22 mouse cellular contexts compared by ENCODE assay signal in genomic region chr2:28348453-28348852, GRCm38 (mm10).
A peak's percentile ranks its signal among the peaks of the same experiment; 100 is the strongest.
DNase-seq lines count a peak whose midpoint lies in the region; ATAC-seq lines count a peak whose summit lies in the region.
"Had no signal": no experiment of that assay in that cellular context is flagged by ENCODE, and none has a peak within 500 bp of the region (broad histone marks: within the 10 kb centered on the region; RNA-seq: fewer than 3 reads in every experiment).

No protein-coding gene starts in this region.

- H3K27ac ChIP-seq in heart, embryonic 11.5 days (ENCODE audit: low read depth, low read length), result no peak overlapping the region
- H3K27ac ChIP-seq: embryonic facial prominence, embryonic 10.5 days; embryonic facial prominence, embryonic 12.5 days; forebrain, embryonic 13.5 days; forebrain, embryonic 15.5 days had no signal

- intact Hi-C loops in left cerebral cortex, postnatal 4 days (cut with DNase I), result no loop called here

- peak; percentile 53 to 64 for DNase-seq in cerebellum, postnatal 10 days
- DNase-seq in cerebellum, adult 11-12 months, result no peak
- peak; percentile 45 for DNase-seq in heart, adult 11 months
- peak; percentile 44 for DNase-seq in left cerebral cortex, postnatal 4 days
- DNase-seq in left cerebral cortex, adult 11 months (ENCODE audit: low spot score), result no peak
- peak; percentile 1 for DNase-seq in right cerebral cortex, postnatal 25 days
- DNase-seq in right cerebral cortex, postnatal 4 days, result no peak
- DNase-seq: adrenal gland, adult 2 months; adrenal gland, postnatal 10 days; adrenal gland, postnatal 25 days; B cell, adult 2 months; cerebellum, adult 18-20 months; cerebellum, adult 8-10 months; cerebellum, adult 9-11 months; forebrain, postnatal 0 days had no signal

- no peaks in the 10 kb centered on the region for H3K4me1 ChIP-seq in heart, embryonic 11.5 days (ENCODE audit: control insufficient read depth, insufficient read depth, low read length)
- H3K4me1 ChIP-seq: embryonic facial prominence, embryonic 12.5 days; forebrain, embryonic 13.5 days; forebrain, embryonic 15.5 days had no signal

- H3K4me2 ChIP-seq in heart, embryonic 11.5 days, result no peak overlapping the region
- H3K4me2 ChIP-seq: embryonic facial prominence, embryonic 12.5 days; forebrain, embryonic 13.5 days; forebrain, embryonic 15.5 days had no signal

- no peak for ATAC-seq in heart, embryonic 11.5 days (replicated peaks; ENCODE audit: insufficient number of reproducible peaks, low FRiP score, low TSS enrichment)
- ATAC-seq: CD4-positive, CD25-positive, alpha-beta regulatory T cell, adult 4 months; forebrain, embryonic 13.5 days; forebrain, embryonic 15.5 days; forebrain, postnatal 0 days had no signal

- no peaks in the 10 kb centered on the region for H3K36me3 ChIP-seq in heart, embryonic 11.5 days (ENCODE audit: control insufficient read depth, insufficient read depth, low read length)
- H3K36me3 ChIP-seq: embryonic facial prominence, embryonic 10.5 days; embryonic facial prominence, embryonic 12.5 days; forebrain, embryonic 15.5 days; G1E had no signal

- H3K9ac ChIP-seq in heart, embryonic 11.5 days (ENCODE audit: low read depth, low read length), result no peak overlapping the region
- H3K9ac ChIP-seq: embryonic facial prominence, embryonic 12.5 days; forebrain, embryonic 13.5 days; forebrain, embryonic 15.5 days; forebrain, postnatal 0 days had no signal

- 70% methylated on average over 4 of the region's 4 CpGs for WGBS in heart, embryonic 11.5 days (ENCODE audit: insufficient replicate concordance)

- H3K4me3 ChIP-seq in heart, embryonic 11.5 days (ENCODE audit: low read depth, low read length), result no peak overlapping the region
- H3K4me3 ChIP-seq: embryonic facial prominence, embryonic 10.5 days; embryonic facial prominence, embryonic 12.5 days; forebrain, embryonic 13.5 days; forebrain, embryonic 15.5 days had no signal

- no peaks in the 10 kb centered on the region for H3K27me3 ChIP-seq in heart, embryonic 11.5 days (ENCODE audit: control insufficient read depth, insufficient read depth, low read length)
- H3K27me3 ChIP-seq: embryonic facial prominence, embryonic 12.5 days; forebrain, embryonic 13.5 days; forebrain, embryonic 15.5 days had no signal

- H3K9me3 ChIP-seq in heart, embryonic 11.5 days (replicated peaks; ENCODE audit: control insufficient read depth, low read length), result no peaks in the 10 kb centered on the region
- H3K9me3 ChIP-seq: embryonic facial prominence, embryonic 10.5 days; embryonic facial prominence, embryonic 12.5 days; forebrain, embryonic 13.5 days; forebrain, embryonic 15.5 days; G1E had no signal

Comparison
In these comparisons a context has a peak if more than half of its experiments do, and no peak if none do; other contexts are left out.
1. DNase-seq: peak in cerebellum, postnatal 10 days (2 of 2), heart, adult 11 months (single experiment), left cerebral cortex, postnatal 4 days (single experiment) and right cerebral cortex, postnatal 25 days (single experiment); none in cerebellum, adult 11-12 months (single experiment), left cerebral cortex, adult 11 months (single experiment) and right cerebral cortex, postnatal 4 days (single experiment).